Mouse (Mus musculus) MEL (cell line): ENCODE results near the gene 1500009C09Rik. TPM values are rescaled to one million over a fixed set of nuclear protein-coding genes. Genes with fewer than 3 reads are reported as not detected.

Source experiments
- DNase-seq: peaks from one replicate; pipeline ENCODE4 v3.0.0; 2011; ENCODE audit warnings: low read depth, low spot score
- H3K27ac ChIP-seq: 2 replicates; pipeline ENCODE4 v1.5.1; 2012; ENCODE audit warnings: low read depth, mild to moderate bottlenecking, control low read depth, low read length, moderate library complexity; ENCODE audit not compliant: control insufficient read depth
- H3K27me3 ChIP-seq, 2 experiments: fragments of 150-350 bp in 1 of 2; sonication (generic) in 1 of 2; 2 replicates each; pipeline ENCODE4 v1.6.1; 2012; ENCODE audit warnings: low read length in 2 of 2, mild to moderate bottlenecking in 2 of 2, improper control_type of control experiment in 1 of 2, moderate library complexity in 1 of 2; ENCODE audit not compliant: insufficient read depth in 2 of 2, control insufficient read depth in 1 of 2
- H3K36me3 ChIP-seq, 2 experiments: 2 replicates each; pipeline ENCODE4 v1.6.1; 2012 to 2014; ENCODE audit warnings: low read length in 2 of 2, improper control_type of control experiment in 1 of 2, inconsistent platforms in 1 of 2, mild to moderate bottlenecking in 1 of 2; ENCODE audit not compliant: insufficient read depth in 2 of 2, control insufficient read depth in 1 of 2
- H3K4me1 ChIP-seq, 2 experiments: fragments of 150-350 bp in 1 of 2; sonication (generic) in 1 of 2; 2 replicates each; pipeline ENCODE4 v1.6.1; 2012; ENCODE audit warnings: low read length in 2 of 2, improper control_type of control experiment in 1 of 2, mild to moderate bottlenecking in 1 of 2; ENCODE audit not compliant: insufficient read depth in 2 of 2, control insufficient read depth in 1 of 2
- H3K4me3 ChIP-seq, 2 experiments: fragments of 150-350 bp in 1 of 2; sonication (generic) in 1 of 2; 2 replicates each; pipeline ENCODE4 v1.5.1; 2012; ENCODE audit warnings: low read depth in 2 of 2, low read length in 2 of 2, mild to moderate bottlenecking in 2 of 2, moderate library complexity in 2 of 2, control low read depth in 1 of 2, improper control_type of control experiment in 1 of 2; ENCODE audit not compliant: control insufficient read depth in 1 of 2, insufficient read depth in 1 of 2
- H3K79me2 ChIP-seq: 2 replicates; pipeline ENCODE4 v1.6.1; 2012; ENCODE audit warnings: mild to moderate bottlenecking, low read length, moderate library complexity; ENCODE audit not compliant: control insufficient read depth, poor library complexity, insufficient read depth
- H3K9ac ChIP-seq: 2 replicates; pipeline ENCODE4 v1.6.1; 2012; ENCODE audit warnings: low read depth, mild to moderate bottlenecking, control low read depth, low read length, moderate library complexity; ENCODE audit not compliant: control insufficient read depth, poor library complexity, severe bottlenecking
- H3K9me3 ChIP-seq: fragments of 150-350 bp; sonication (generic); replicated peaks from 2 replicates; pipeline ENCODE4 v1.6.1; 2012; ENCODE audit warnings: mild to moderate bottlenecking, low read length, improper control_type of control experiment, moderate library complexity; ENCODE audit not compliant: insufficient read depth
- BHLHE40 ChIP-seq: IDR thresholded peaks from 2 replicates; pipeline ENCODE4 v1.6.1; 2012; ENCODE audit warnings: low read depth, mild to moderate bottlenecking, inconsistent platforms, low read length, improper control_type of control experiment, borderline replicate concordance
- CHD1 ChIP-seq: IDR thresholded peaks from 2 replicates; pipeline ENCODE4 v1.6.1; 2012; ENCODE audit warnings: low read depth, mild to moderate bottlenecking, inconsistent platforms, low read length, improper control_type of control experiment
- E2F4 ChIP-seq: IDR thresholded peaks from 2 replicates; pipeline ENCODE4 v1.6.1; 2011; ENCODE audit warnings: low read depth, low read length, improper control_type of control experiment, borderline replicate concordance
- ELF1 ChIP-seq: IDR thresholded peaks from 2 replicates; pipeline ENCODE4 v1.6.1; 2014; ENCODE audit warnings: low read depth, mild to moderate bottlenecking, inconsistent platforms, low read length, improper control_type of control experiment, moderate library complexity
- EP300 ChIP-seq, 2 experiments: IDR thresholded peaks; 2 replicates each; pipeline ENCODE4 v1.6.1; 2011; ENCODE audit warnings: improper control_type of control experiment in 2 of 2, low read length in 2 of 2, low read depth in 1 of 2, mild to moderate bottlenecking in 1 of 2
- ETS1 ChIP-seq: IDR thresholded peaks from 2 replicates; pipeline ENCODE4 v1.6.1; 2012; ENCODE audit warnings: low read depth, mild to moderate bottlenecking, inconsistent platforms, low read length, improper control_type of control experiment, moderate library complexity
- GABPA ChIP-seq: IDR thresholded peaks from 2 replicates; pipeline ENCODE4 v1.6.1; 2012; ENCODE audit warnings: low read depth, mild to moderate bottlenecking, inconsistent platforms, low read length, improper control_type of control experiment, moderate library complexity
- KAT2A ChIP-seq: conservative IDR thresholded peaks from 2 replicates; pipeline ENCODE4 v1.6.1; 2012; ENCODE audit warnings: low read depth, low read length, improper control_type of control experiment, inconsistent platforms
- MAZ ChIP-seq: IDR thresholded peaks from 2 replicates; pipeline ENCODE4 v1.6.1; 2012; ENCODE audit warnings: low read depth, mild to moderate bottlenecking, inconsistent platforms, low read length, improper control_type of control experiment
- MEF2A ChIP-seq: IDR thresholded peaks from 2 replicates; pipeline ENCODE4 v1.6.1; 2014; ENCODE audit warnings: low read depth, mild to moderate bottlenecking, inconsistent platforms, low read length, improper control_type of control experiment; ENCODE audit not compliant: poor library complexity, insufficient replicate concordance, severe bottlenecking; ENCODE audit errors: extremely low read depth
- MXI1 ChIP-seq: IDR thresholded peaks from 2 replicates; pipeline ENCODE4 v1.6.1; 2011; ENCODE audit warnings: mild to moderate bottlenecking, low read depth, low read length, improper control_type of control experiment
- MYB ChIP-seq: IDR thresholded peaks from 2 replicates; pipeline ENCODE4 v1.6.1; 2011; ENCODE audit warnings: mild to moderate bottlenecking, low read depth, low read length, improper control_type of control experiment
- MYC ChIP-seq: IDR thresholded peaks from 2 replicates; pipeline ENCODE4 v1.6.1; 2011; ENCODE audit warnings: low read depth, mild to moderate bottlenecking, low read length, improper control_type of control experiment, moderate library complexity
- NRF1 ChIP-seq: IDR thresholded peaks from 2 replicates; pipeline ENCODE4 v1.6.1; 2014; ENCODE audit warnings: low read depth, mild to moderate bottlenecking, inconsistent platforms, low read length, improper control_type of control experiment, moderate library complexity; ENCODE audit not compliant: poor library complexity, insufficient read depth, severe bottlenecking
- RAD21 ChIP-seq: IDR thresholded peaks from 2 replicates; pipeline ENCODE4 v1.6.1; 2011; ENCODE audit warnings: mild to moderate bottlenecking, low read depth, low read length, improper control_type of control experiment
- SIN3A ChIP-seq: IDR thresholded peaks from 2 replicates; pipeline ENCODE4 v1.6.1; 2012; ENCODE audit warnings: low read length, improper control_type of control experiment, inconsistent platforms
- SMC3 ChIP-seq: IDR thresholded peaks from 2 replicates; pipeline ENCODE4 v1.6.1; 2011; ENCODE audit warnings: low read depth, low read length, improper control_type of control experiment
- TBP ChIP-seq: IDR thresholded peaks from 2 replicates; pipeline ENCODE4 v1.8.0; 2011; ENCODE audit warnings: low read depth, low read length, improper control_type of control experiment
- TCF12 ChIP-seq: IDR thresholded peaks from 2 replicates; pipeline ENCODE4 v1.6.1; 2014; ENCODE audit warnings: low read depth, mild to moderate bottlenecking, inconsistent platforms, low read length, improper control_type of control experiment, moderate library complexity
- UBTF ChIP-seq: IDR thresholded peaks from 2 replicates; pipeline ENCODE4 v1.6.1; 2012; ENCODE audit warnings: low read depth, mild to moderate bottlenecking, inconsistent platforms, low read length, improper control_type of control experiment, moderate library complexity, borderline replicate concordance; ENCODE audit not compliant: insufficient read depth
- USF1 ChIP-seq: IDR thresholded peaks from 2 replicates; pipeline ENCODE4 v1.6.1; 2014; ENCODE audit warnings: low read depth, mild to moderate bottlenecking, inconsistent platforms, low read length, improper control_type of control experiment, moderate library complexity
- ZNF384 ChIP-seq: IDR thresholded peaks from 2 replicates; pipeline ENCODE4 v1.6.1; 2012; ENCODE audit warnings: low read depth, mild to moderate bottlenecking, inconsistent platforms, low read length, improper control_type of control experiment
- polyA plus RNA-seq, 2 experiments: library from polyadenylated mRNA; stranded (reverse) in 1 of 2; unstranded in 1 of 2; fragments of >175 nt in 1 of 2; fragments of >200 nt in 1 of 2; gene quantifications; 2 replicates each; pipeline versions ENCODE4 v1.2.1 to v1.2.4; 2012; ENCODE audit warnings: low replicate concordance in 2 of 2, low read depth in 1 of 2; ENCODE audit not compliant: insufficient read length in 2 of 2, insufficient read depth in 1 of 2, missing spikeins in 1 of 2
- total RNA-seq: library from RNA; depleted of rRNA; stranded (reverse); fragments of 300-350 nt; gene quantifications from 2 replicates; pipeline ENCODE4 v1.2.3, GENCODE M21; 2012

The 1500009C09Rik gene
- total and polyA plus RNA-seq, 3 experiments: not detected

GRCm38 (mm10) chr15:82211911-82212751 lies 40.1 kb upstream of the 1500009C09Rik start:
- no peaks in the 10 kb centered on the region for H3K36me3 ChIP-seq
- DNase-seq: no peak
- no peak overlapping the region for H3K27ac ChIP-seq
- no peak overlapping the region for H3K4me3 ChIP-seq
- no peak overlapping the region for H3K9ac ChIP-seq
- H3K9me3 ChIP-seq: no peaks in the 10 kb centered on the region
- no peak for TF ChIP-seq CHD1
- no peak for TF ChIP-seq NRF1
- TF ChIP-seq ZNF384: no peak
- no peak for TF ChIP-seq KAT2A
- TF ChIP-seq MAZ: no peak
- no peak for TF ChIP-seq EP300 (IDR thresholded peaks at IDR 0.05; ENCODE audit: low read depth in 1 of 2, low read length in 2 of 2)
- no peak for TF ChIP-seq RAD21
- TF ChIP-seq GABPA: no peak
- TF ChIP-seq SMC3: no peak
- TF ChIP-seq MYB: no peak
- no peak for TF ChIP-seq TBP
- TF ChIP-seq, all 39 proteins: peak for 0
- H3K4me1 ChIP-seq: no peaks in the 10 kb centered on the region
- H3K79me2 ChIP-seq: no peaks in the 10 kb centered on the region
- H3K27me3 ChIP-seq: no peaks in the 10 kb centered on the region

- H3K4me1 ChIP-seq: no peaks in the 10 kb centered on the region
- no peak within 1 kb of the TSS for H3K27ac ChIP-seq
- DNase-seq: no peak
- no peak within 1 kb of the TSS for H3K4me3 ChIP-seq
- TF ChIP-seq MYC (no peak), ETS1 (no peak), MXI1 (no peak), E2F4 (no peak), USF1 (no peak), TCF12 (no peak), ELF1 (no peak), SIN3A (no peak), BHLHE40 (no peak), TBP (no peak), MAZ (no peak), ZNF384 (no peak), MEF2A (no peak), UBTF (no peak)
- TF ChIP-seq, all 39 proteins: peak for 0
- H3K9ac ChIP-seq: no peak within 1 kb of the TSS
- no peaks in the 10 kb centered on the region for H3K9me3 ChIP-seq
- H3K27me3 ChIP-seq: no peaks in the 10 kb centered on the region
- no peaks in the 10 kb centered on the region for H3K79me2 ChIP-seq
- no peaks in the 10 kb centered on the region for H3K36me3 ChIP-seq
Measured at GRCm38 (mm10) chr15:82212752-82213063, 39.5 kb upstream of the 1500009C09Rik start, which contains the start of gene Shisa8. Gene Shisa8 (minus strand): TSS chr15:82212815.
